Mouse (Mus musculus) liver, embryonic 14.5 days (tissue): ENCODE measurements around the gene Bcl3. TPM values are rescaled to one million over a fixed set of nuclear protein-coding genes. Genes with fewer than 3 reads are reported as not detected.

Experiments
- ATAC-seq: fragments of 200-750 bp; cut with Nextera tagmentation; 2 replicates; pipeline ENCODE4 v1.8.0; 2017; ENCODE audit warnings: moderate number of reproducible peaks, mild to moderate bottlenecking, moderate library complexity; ENCODE audit not compliant: insufficient read depth
- DNase-seq, 3 experiments: peaks; one replicate each; pipeline ENCODE4 v3.0.0-alpha.2; 2012 to 2013; ENCODE audit warnings: low read depth in 3 of 3, low spot score in 3 of 3
- H3K27ac ChIP-seq: fragments of 300-500 bp; sonication (generic); 2 replicates; pipeline ENCODE4 v1.5.1; 2014; ENCODE audit warnings: moderate library complexity, mild to moderate bottlenecking, control low read depth, inconsistent platforms
- H3K27me3 ChIP-seq: fragments of 300-500 bp; sonication (generic); 2 replicates; pipeline ENCODE4 v1.6.1; 2014; ENCODE audit warnings: mild to moderate bottlenecking, low read length, moderate library complexity; ENCODE audit not compliant: control insufficient read depth, insufficient read depth
- H3K36me3 ChIP-seq: fragments of 300-500 bp; sonication (generic); replicated peaks from 2 replicates; pipeline ENCODE4 v1.6.1; 2014; ENCODE audit warnings: low read depth; ENCODE audit not compliant: control insufficient read depth, insufficient read depth
- H3K4me1 ChIP-seq, 2 experiments: fragments of 200-500 bp in 1 of 2; fragments of 300-500 bp in 1 of 2; sonication (generic) in 1 of 2; replicated peaks; 2 replicates each; pipeline ENCODE4 v1.6.1; 2012 to 2014; ENCODE audit warnings: antibody characterized with exemption in 1 of 2, inconsistent platforms in 1 of 2, low read length in 1 of 2; ENCODE audit not compliant: control insufficient read depth in 2 of 2, insufficient read depth in 2 of 2
- H3K4me2 ChIP-seq: fragments of 300-500 bp; sonication (generic); 2 replicates; pipeline ENCODE4 v1.6.1; 2014; ENCODE audit warnings: low read depth, mild to moderate bottlenecking, control low read depth, moderate library complexity
- H3K4me3 ChIP-seq, 2 experiments: fragments of 200-500 bp in 1 of 2; fragments of 300-500 bp in 1 of 2; sonication (generic) in 1 of 2; 2 replicates each; pipeline ENCODE4 v1.5.1; 2012 to 2014; ENCODE audit warnings: low read depth in 2 of 2, low read length in 2 of 2, mild to moderate bottlenecking in 2 of 2, control low read depth in 1 of 2, inconsistent platforms in 1 of 2, moderate library complexity in 1 of 2; ENCODE audit not compliant: insufficient read depth in 1 of 2
- H3K9ac ChIP-seq: fragments of 300-500 bp; sonication (generic); replicated peaks from 2 replicates; pipeline ENCODE4 v1.6.1; 2014; ENCODE audit warnings: mild to moderate bottlenecking, control low read depth, moderate library complexity
- H3K9me3 ChIP-seq: fragments of 300-500 bp; sonication (generic); 2 replicates; pipeline ENCODE4 v1.6.1; 2016; ENCODE audit warnings: low read length, mixed read lengths; ENCODE audit not compliant: control insufficient read depth
- CTCF ChIP-seq: IDR thresholded peaks from 2 replicates; pipeline ENCODE4 v1.5.1; 2016; ENCODE audit warnings: antibody characterized with exemption, low read depth, control low read depth
- EP300 ChIP-seq: IDR thresholded peaks from 2 replicates; pipeline ENCODE4 v1.6.1; 2016; ENCODE audit warnings: antibody characterized with exemption, low read depth
- WGBS: fragments of 180-500 bp; shearing (Covaris S2); extraction: QIAGEN DNeasy Blood & Tissue Kit; methylation state at CpG from one replicate; pipeline ENCODE4 v1.1.7; 2014; ENCODE audit not compliant: insufficient replicate concordance; 5-methylcytosine and 5-hydroxymethylcytosine counted together
- polyA plus RNA-seq, 2 experiments: library from polyadenylated mRNA; depleted of rRNA in 1 of 2; stranded (reverse) in 1 of 2; unstranded in 1 of 2; fragments of >200 nt; fragmentation: Nextera tagmentation in 1 of 2; extraction: Ambion mirVana in 1 of 2; gene quantifications; 2 replicates each; pipeline versions ENCODE4 v1.2.1 to v1.2.3; 2012 to 2014

Gene Bcl3
- polyA plus RNA-seq, 2 experiments: 3.1 to 3.5 TPM

- H3K4me3 ChIP-seq: peak overlapping the region; percentile 39 to 50
- 26% methylated on average over 17 of the region's 17 CpGs for WGBS
- H3K36me3 ChIP-seq: no peaks in the 10 kb centered on the region
- H3K27me3 ChIP-seq: no peaks in the 10 kb centered on the region; the same call in 1 of the 2 replicates
- no peak overlapping the region for H3K27ac ChIP-seq
- H3K4me2 ChIP-seq: peak overlapping the region; percentile 58
- H3K4me1 ChIP-seq: peaks cover 0 to 18% of the 10 kb centered on the region in 2 experiments; a peak in 3 of 4 replicates
- no peaks in the 10 kb centered on the region for H3K9me3 ChIP-seq
- no peak for DNase-seq
- ATAC-seq: peak; percentile 20; the same call in 1 of the 2 replicates
- H3K9ac ChIP-seq: no peak overlapping the region
- TF ChIP-seq CTCF: no peak
- no peak for TF ChIP-seq EP300
Measured at GRCm38 (mm10) chr7:19815296-19816223, 7.0 kb downstream of the Bcl3 start.

- 25% methylated on average over 6 of the region's 6 CpGs for WGBS
Measured at GRCm38 (mm10) chr7:19813579-19814122, 8.9 kb downstream of the Bcl3 start.

GRCm38 (mm10) chr7:19813161-19813560 is 9.4 kb downstream of the Bcl3 start:
- Histone ChIP-seq H3K4me3 (no peak overlapping the region), H3K4me2 (no peak overlapping the region), H3K9me3 (no peaks in the 10 kb centered on the region), H3K36me3 (no peaks in the 10 kb centered on the region), H3K27ac (no peak overlapping the region), H3K27me3 (no peaks in the 10 kb centered on the region; the same call in 1 of the 2 replicates), H3K9ac (no peak overlapping the region), H3K4me1 (peaks cover 0 to 11% of the 10 kb centered on the region in 2 experiments; a peak in 3 of 4 replicates)
- no peak for DNase-seq
- WGBS: 55% methylated on average over 4 of the region's 4 CpGs
- no peak for TF ChIP-seq EP300
- ATAC-seq: no peak

More at GRCm38 (mm10) chr7:19813579-19814122, 8.9 kb downstream of the Bcl3 start:
- no peak for DNase-seq
- no peaks in the 10 kb centered on the region; the same call in 1 of the 2 replicates for H3K27me3 ChIP-seq
- no peak for TF ChIP-seq CTCF
- no peak for TF ChIP-seq EP300
- no peaks in the 10 kb centered on the region for H3K9me3 ChIP-seq
- H3K4me1 ChIP-seq: peaks cover 0 to 16% of the 10 kb centered on the region in 2 experiments; a peak in 3 of 4 replicates
- no peak overlapping the region for H3K27ac ChIP-seq
- no peak overlapping the region for H3K4me2 ChIP-seq
- H3K9ac ChIP-seq: no peak overlapping the region
- no peak overlapping the region for H3K4me3 ChIP-seq
- ATAC-seq: no peak
- H3K36me3 ChIP-seq: no peaks in the 10 kb centered on the region

- no peak overlapping the region for H3K4me3 ChIP-seq
- H3K4me2 ChIP-seq: no peak overlapping the region
- no peak overlapping the region for H3K27ac ChIP-seq
- H3K4me1 ChIP-seq: peaks cover 0 to 6% of the 10 kb centered on the region in 2 experiments; a peak in 3 of 4 replicates
- no peaks in the 10 kb centered on the region; the same call in 1 of the 2 replicates for H3K27me3 ChIP-seq
- ATAC-seq (no peak), DNase-seq (no peak)
- 19% methylated on average over 22 of the region's 22 CpGs for WGBS
- TF ChIP-seq CTCF (no peak), EP300 (no peak)
- no peak overlapping the region for H3K9ac ChIP-seq
- H3K9me3 ChIP-seq: no peaks in the 10 kb centered on the region
- no peaks in the 10 kb centered on the region for H3K36me3 ChIP-seq
Measured at GRCm38 (mm10) chr7:19811114-19811513, 11.5 kb downstream of the Bcl3 start.

- no peak for TF ChIP-seq EP300
- TF ChIP-seq CTCF: no peak
- Histone ChIP-seq H3K9me3 (no peaks in the 10 kb centered on the region), H3K4me2 (peak overlapping the region; percentile 11; the same call in 1 of the 2 replicates), H3K4me3 (no peak overlapping the region), H3K36me3 (no peaks in the 10 kb centered on the region), H3K9ac (no peak overlapping the region), H3K27ac (no peak overlapping the region), H3K27me3 (no peaks in the 10 kb centered on the region), H3K4me1 (peaks cover 0 to 2% of the 10 kb centered on the region in 2 experiments; a peak in 1 of 4 replicates)
- no peak for ATAC-seq
- DNase-seq: no peak
- 33% methylated on average over 27 of the region's 27 CpGs for WGBS
Measured at GRCm38 (mm10) chr7:19809369-19809768, 13.2 kb downstream of the Bcl3 start.
